Mouse (Mus musculus) left cerebral cortex, adult 9 months (tissue): ENCODE data around the gene Txk.
A peak's percentile ranks its signal among the peaks of the same experiment; 100 is the strongest.

ENCODE experiments used
- DNase-seq, 2 experiments: peaks; one replicate each; pipeline ENCODE4 v3.0.0; 2022; ENCODE audit warnings: low spot score in 2 of 2

The Txk gene

DNA sequence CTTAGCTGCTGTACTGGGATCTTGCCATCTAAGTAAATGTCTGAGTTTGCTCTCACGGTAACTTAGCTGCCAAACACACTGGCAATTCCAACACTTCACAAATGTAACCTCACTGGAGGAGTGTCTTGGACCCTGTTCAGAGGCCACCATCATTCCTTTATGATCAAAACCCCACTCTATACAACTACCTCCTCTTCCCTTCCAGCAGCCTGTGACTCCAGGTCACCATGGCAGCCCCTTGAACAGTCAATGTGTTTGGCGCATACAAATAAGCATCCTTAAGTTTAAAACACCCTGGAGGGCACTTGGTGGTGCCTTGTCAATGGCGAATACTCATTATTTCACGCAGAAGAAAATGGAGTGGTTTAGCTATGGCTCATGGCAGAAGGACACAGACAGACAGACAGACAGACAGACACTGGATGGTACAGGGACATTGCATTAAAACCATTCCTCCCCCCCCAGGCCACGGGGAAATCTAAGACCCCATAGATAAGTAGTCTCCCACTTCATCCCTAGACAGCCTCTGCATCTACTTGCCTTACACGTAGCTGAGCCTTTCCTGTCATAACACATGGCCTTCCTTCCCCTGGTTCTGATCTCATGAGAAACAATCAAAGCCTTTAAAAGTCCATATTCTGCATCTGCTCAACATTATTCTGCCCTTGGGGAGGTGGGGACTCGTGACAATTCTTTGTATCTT, 1.4 kb downstream of the Txk start:
- no peak for DNase-seq

DNA sequence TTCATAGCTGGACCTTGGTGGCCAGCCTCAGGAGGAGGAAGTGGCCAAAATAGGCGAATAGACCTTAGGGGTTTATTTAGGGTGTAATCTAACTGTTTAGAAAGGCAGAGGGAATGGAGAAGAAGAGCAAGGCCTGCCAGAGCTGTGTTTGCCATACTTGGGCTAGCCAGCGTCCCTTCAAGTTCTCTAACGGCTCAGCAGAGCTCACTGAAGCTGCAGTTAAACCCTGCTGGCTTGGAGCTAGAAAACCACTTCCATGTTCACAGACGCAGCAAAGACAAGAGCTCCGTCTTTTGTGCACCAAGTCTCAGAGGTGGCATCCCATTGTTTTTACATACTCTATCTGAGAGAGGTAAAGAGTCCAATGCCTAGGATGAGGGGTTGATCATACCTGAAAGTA, 2.4 kb downstream of the Txk start:
- DNase-seq, result no peak

DNA sequence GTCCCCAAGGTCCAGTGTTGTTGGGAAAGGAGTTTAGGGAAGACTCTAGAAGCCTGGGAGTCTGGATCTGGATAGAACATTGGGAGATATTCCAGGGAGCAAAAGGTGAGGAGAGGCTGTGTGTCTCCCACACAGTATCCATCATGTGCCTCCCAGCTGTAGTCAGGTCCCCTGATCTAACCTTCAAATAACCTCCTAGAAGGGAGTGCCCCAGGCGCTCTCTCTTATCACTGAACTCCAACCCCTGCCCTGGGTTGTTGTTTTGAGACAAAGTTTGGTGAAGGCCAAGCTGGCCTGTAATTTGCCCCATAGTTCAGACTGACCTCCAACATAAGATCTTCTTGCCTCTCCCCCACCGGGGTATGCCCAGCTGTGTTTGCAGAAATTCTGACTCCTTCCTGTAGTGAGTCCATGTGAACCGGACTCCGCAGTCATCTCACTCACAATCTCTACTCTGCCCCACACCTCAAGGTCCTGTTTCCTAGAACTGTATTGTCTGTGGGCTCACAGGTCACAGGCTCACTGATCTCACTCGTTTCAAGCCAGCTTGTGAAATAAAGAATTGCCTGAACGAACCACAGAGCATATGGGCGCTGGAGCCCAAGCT, 3.8 kb downstream of the Txk start:
- DNase-seq, result no peak

DNA sequence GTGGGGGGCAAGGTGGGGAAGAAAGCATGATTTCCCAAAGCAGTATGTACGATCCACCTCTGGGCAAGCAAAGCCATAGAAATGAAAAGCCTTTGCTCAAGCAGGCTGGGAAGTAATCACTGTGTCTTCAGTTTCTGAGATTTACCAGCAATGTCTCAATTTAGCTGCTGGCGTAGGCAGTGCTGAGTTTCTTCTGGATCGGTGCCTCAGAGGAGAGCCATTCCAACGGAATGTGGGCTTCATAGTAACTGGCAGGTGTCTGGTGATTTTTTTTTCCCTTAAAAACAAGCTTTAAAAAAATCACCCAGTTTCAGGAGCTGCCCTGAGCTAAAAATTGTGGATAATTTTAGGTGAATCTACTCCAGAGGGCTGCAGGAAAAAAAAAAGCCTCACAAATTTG, 5.2 kb downstream of the Txk start:
- DNase-seq, result peak; percentile 66 to 83

DNA sequence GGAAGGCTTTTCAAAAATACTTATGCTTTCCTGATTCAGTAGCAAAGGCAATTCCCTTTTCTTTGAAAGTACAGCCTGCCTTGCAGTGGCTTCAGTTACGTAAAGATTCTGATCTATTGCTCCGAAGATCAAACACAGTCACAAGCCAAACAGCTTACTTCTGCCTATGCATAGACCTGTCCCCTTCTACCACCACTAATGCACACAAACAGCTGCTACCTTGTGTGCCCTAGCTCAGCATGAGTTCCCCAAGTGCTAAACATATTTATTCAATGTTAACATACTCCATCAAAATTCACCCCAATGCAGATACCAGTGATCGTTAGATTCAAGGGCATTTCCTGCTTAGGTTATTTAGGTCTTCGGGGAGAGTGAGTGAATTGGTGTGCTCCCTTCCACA, 6.1 kb downstream of the Txk start:
- no peak for DNase-seq

DNA sequence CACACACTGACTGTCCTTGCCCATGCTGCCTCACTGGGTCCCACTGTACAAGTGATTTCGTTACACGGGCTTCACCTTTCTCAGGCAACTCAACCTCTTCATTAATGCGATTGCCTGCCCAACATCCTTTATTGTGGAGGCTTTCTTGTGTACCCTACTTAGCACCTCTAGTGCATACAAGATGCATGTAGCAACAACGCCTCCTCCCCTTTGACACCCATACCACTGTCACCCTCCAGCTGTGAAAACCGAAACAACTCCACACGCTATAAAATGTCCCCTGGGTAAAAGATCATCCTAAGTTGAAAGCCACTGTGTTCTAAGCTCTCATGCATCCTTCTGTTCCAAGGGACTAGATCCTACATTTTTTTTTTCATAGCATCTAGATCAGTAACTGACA, 9.5 kb downstream of the Txk start:
- DNase-seq, result no peak

DNA sequence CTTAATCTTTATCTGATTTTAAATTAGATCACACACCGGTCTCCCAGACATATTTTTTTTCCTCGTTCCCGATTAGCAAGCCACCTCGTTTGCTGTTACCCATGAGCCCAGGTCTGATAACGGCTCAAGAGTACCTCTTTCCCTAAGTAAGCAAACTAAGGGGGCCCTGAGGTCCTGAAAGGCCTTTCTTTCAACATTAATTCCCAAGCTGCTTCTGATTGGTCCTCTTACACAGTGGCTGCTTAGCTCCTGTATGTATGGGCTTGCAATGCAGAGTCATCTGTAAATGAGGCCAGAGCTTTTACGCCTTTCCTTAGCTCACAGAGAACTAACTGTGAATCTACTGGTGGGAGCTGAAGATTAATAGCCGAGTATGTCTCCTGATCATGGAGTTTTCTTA, 15.7 kb downstream of the Txk start:
- no peak for DNase-seq

DNA sequence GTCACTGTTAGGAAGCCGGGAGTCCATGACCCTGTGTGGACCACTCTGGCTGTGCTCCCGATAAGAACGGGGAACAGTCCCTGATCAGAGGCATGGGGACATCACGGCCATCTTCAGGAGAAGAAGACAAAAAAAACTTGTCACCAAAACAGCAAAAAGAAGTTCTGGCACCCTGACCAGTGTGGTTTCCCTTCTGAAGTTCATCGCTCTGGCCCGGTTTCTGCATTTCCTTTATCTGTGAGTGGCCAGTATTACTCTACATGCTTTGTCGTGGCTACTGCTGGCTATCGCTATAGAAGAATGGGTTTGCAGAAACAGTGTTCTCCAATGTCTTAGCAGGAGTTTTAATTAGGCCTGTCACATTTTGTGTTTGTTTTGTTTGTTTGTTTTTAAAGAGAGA, 16.1 kb downstream of the Txk start:
- no peak for DNase-seq

DNA sequence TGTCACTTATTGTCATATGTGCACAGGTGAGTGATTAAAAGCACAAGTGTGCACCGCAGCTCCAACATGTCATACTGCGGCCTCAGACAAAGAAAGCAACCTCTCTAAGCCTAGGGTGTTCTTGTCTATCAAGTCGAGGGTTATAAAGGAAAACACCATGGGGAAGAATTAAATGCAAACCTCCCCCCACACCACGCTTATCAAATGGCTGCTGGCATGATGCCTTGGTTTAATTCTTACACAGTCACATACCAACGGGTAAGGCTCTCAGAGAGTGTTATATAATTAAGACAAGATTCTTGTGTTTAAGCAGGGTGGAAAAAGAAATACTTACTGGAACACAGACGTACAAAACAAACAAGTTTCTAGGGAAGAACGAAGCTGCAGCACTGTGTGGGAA, 16.8 kb downstream of the Txk start:
- DNase-seq, result no peak

DNA sequence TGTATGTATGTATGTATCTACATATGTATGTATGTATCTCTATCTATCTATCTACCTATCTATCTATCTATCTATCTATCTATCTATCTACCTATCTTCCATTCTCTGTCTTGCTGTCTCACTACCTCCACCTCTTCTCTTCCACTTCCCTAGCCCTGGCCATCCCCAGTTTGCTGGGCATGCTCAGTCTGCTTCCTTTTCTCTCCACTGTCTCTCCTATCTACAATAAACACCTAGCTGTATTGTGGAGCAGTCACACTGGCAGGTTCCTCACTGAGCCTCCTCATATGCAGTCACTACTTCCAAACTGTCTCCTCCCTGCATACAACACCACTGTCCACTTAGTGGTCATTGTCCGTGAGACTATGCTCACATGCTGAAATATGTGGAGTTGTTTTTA, 19.7 kb downstream of the Txk start:
- DNase-seq, result no peak

DNA sequence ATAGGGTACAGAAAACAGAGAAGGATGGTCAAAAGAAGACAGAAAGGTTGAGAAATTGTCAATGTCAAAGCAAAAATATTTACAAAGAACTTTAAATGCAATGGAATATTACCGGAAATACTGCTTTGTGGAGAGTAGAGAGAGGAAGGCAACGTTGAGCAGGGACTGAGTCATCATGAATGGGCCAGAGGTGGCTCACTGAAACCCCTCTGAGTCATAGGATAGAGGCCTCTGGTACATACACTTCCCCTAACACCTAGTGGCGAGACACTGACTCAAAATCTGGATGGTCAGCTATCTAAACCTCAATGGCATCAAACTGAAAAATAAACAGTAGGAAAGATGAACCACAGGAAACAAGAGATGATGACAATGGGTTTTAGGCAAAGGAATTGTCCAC, 27.2 kb downstream of the Txk start:
- DNase-seq, result no peak

DNA sequence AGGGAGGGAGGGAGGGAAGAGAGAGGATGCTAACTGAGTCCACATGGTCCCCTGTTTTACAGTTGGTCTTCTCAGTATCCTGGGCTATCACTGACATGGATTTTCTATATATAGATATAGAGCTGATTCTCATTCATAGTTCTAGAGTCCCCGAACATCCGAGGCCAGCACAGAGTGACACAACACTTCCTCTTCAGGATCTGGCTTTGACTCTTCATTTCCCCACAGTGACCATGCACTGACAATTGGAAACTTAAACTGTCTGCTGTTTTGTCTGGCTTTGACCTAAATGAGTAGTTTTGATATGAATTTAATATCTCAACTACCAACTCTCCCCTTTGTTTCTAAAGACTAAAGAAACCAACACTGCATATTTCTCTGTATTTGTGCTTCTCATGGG, 29.1 kb downstream of the Txk start:
- no peak for DNase-seq

DNA sequence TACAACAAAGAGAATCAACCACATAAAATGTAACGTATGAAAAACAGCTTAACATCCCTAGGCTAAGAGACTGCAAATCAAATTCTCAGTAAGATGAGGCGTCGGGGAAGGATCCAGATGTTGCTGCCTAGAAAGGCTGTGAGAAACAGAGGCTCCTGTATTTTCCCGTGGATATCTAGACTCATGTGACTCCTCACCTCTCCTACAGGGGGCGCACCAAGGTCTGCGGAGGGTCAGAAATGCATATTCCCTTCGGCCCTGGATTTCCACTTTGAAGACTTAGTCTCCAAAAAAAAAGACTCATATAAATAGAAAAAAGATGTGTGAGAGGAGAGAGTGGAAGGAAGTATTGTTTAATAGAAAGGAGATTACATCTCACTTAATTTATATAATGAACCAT, 32.0 kb downstream of the Txk start:
- DNase-seq, result no peak

DNA sequence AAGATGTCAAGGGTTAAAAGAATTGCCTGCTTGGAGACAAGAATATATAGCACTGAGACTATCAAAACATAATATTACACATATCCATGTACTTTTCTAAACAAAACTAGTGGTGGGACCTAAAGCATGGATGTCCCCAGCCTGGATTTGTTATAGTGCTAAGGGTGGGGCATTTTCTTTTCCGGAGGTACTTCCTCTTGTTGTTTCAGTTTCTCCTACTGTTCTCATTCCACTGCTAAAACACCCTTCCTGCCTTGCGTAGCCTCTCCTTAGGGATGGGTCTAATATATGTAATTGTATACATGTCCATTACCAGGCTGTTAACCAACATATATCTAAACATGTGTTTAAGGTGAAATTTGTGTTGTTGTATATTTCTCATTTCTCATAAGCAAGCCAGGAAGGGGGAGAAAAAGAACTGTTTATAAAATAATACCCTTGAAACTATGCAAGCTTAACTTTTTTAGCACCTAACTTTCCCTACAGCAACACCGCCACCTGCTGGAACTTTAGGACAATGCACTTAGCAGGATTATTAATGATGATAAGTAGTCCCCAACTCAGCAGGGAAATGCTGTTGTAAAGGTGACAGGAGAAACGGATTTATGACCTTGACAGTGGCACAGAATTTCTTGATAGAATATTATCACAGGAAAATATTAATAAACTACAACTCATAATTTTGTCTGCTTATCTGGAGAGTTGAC, 41.9 kb downstream of the Txk start:
- DNase-seq, result peak in 1 of 2 experiments; percentile 67

DNA sequence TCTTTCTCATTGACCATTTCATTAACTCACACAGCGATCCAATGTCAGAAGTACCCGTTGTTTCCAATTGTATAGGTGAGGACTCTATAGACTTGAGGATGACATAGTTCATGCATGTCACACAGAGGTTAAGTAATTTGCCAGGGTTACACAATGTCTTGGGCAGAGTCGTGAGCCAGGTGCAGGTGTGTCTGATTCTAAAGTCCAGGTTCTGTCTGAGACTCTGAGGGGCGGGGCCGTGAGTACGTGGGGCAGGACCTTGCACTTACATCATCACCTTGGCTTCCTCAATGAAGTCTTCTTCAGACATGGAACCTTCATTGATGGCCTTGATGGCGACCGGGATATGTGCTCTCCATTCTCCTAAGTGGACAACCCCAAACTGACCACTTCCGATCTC, 42.6 kb downstream of the Txk start:
- no peak for DNase-seq

DNA sequence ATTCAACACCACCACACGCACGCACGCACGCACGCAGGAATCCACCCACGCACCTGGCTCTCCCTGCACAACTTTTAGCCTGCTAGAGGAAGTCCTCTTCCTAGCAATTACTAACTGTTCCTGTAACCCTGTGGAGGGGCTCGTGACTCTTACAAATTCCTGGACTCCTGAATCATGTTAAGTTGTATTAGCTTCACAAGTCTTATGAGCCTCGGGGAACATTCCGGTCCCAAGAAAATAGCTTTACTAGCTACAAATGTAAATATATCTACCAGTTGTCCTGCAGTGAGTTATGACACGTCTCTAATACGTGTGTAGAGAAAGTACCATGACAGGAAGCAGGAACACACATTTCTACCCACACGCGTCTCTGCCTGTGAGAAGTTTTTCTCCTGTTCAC, 43.1 kb downstream of the Txk start:
- DNase-seq, result no peak

DNA sequence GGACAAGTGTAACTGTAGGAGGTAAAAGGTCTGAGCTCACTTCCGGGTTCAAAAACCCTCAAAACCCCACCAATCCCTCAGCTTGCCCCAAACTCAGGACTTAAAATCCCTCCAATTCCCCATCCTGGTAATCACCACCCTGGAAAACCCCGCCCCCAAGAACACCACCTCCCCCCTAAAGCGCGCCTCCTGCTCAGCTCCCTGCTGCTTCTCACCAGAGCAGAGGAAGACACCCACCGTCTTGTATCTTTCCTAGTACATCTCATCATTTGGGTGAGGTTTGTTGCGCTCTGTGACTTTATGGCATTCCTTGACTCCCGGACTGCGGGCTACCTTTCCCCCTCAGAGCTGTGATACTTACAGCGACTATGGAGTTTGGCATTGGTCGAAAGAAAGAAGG, 45.9 kb downstream of the Txk start:
- DNase-seq, result no peak

DNA sequence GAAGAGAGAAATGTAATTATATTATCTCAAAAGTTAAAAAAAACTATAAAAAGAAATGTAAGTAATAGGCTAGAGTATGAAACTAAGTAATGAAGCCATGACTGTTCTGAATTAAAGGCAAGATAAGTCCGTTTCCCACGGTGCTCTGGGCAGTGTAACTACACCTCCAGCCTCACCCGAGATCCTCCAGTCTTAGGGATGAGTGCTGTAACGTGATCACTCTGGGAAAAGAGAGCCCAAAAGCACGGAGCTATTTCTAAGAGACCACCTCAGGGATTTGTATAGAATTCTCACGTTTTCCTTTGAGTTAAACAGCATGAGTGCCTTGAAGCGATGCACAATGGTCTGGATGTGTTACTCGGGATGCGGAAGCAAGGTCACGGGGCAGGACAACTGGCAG, 46.5 kb downstream of the Txk start:
- DNase-seq, result no peak

DNA sequence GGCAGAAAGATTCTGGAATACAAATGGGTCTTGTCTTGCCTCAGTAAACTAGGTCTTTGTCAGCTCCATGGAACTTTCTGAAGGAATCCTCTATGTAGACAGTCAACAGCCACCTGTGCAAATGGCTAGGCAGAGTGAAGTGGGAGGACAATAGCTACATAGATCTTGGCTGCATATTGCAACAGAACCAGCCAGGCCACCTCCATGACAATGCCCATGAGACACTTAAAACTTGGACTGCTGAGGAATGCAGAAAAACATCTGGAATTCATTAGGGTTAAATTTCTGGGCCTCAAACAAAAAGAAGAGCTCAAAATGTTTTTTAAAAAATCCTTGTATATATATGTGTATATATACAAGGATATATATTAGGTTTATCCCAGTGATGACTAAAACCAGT, 50.4 kb downstream of the Txk start:
- no peak for DNase-seq

DNA sequence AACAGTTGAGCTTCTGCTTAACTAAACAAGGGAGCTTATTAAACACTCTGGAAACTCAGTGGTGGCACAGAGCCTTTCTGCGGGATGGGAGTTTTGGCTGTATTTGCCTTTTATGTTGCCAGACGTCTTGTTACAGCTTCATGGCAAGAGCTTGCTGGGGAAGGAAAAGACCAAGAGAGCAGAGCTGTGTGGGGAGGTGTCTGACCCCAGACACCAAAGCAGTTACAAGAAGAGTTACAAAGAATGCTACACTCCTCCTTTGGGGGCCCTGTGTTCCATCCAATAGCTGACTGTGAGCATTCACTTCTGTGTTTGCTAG, 53.1 kb downstream of the Txk start:
- no peak for DNase-seq

DNA sequence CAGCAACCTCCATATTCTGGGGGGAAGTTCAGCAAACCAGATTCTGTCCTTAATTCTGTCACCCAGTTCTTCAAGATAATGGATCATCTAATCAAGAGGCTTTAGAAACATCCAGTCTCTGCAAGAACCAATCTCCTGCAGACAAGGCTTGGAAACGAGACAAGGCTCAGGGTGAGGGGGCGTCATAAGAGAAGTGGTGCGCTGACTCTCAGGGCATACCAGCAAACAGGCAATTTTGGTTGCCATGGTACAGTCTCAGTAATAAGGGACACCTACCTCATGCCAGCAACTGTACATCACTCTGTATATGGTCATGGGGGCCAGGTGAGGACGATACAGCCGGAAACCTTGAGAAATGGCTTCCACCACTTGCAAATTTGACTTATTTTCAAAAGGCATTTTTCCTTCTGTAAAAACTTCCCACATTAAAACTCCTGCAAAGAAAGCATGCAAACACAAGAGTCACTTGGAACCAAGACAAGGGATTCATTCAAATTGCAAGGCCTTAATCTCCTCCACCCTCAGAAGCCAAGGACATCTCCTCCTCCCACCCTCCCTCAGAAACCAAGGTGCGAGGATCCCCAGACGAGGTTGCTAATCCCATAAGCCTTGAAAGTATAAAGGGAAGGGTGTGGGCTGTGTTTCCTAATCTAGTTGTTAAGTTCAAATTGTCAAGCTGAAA, 53.6 kb downstream of the Txk start:
- DNase-seq, result peak in 1 of 2 experiments; percentile 7

DNA sequence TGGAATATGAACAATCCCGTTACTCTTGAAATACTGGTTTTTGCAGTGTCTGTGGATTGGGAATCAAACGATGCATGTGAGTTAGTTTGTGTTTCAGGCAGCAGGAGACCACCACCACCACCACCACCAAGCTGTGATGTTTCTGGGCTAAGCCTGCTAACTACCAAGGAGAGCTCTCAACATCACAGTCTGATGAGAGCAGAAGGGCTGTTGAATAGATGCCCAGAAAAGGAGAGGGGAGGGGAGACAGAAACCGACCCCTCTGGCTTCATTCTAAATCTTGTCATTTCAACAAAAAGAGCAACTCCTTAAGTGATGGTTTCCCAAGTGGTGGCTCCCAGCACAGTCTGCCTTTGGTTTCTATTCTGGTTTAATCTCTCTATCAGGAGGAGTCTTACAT, 54.2 kb downstream of the Txk start:
- no peak for DNase-seq

DNA sequence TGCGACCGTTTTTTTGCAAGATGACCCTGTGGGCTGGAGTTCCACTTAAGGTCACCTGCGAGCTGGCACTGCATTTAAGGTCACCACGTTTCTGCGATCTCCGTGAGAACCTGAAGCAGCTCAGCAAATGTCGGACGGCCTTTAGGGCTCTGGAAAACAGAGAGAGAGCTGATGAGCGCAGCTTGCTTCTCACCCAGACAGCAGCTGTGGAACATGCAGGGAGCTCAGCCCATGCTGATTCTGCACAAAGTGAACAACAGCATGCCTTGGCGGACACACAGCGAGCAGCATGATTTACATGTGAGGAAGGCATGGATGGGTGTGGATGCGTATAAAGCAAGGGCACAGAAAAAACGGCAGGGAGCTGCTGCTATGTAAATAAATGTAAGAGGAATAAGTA, 56.1 kb downstream of the Txk start:
- DNase-seq, result peak in 1 of 2 experiments; percentile 48
